Mouse (Mus musculus): Measurements from ENCODE around the gene Kirrel3. TPM values are rescaled to one million over a fixed set of nuclear protein-coding genes. Genes with fewer than 3 reads are reported as not detected.

The Kirrel3 gene
- polyA plus RNA-seq, 1 experiment from 2014 or later, result 0.23 TPM

GRCm38 (mm10) chr9:34603750-34604149, 118.1 kb downstream of the Kirrel3 start:
- Histone ChIP-seq H3K4me3 (replicated peaks) (no peak overlapping the region), H3K4me2 (no peak overlapping the region), H3K9me3 (replicated peaks) (no peaks in the 10 kb centered on the region), H3K27ac (no peak overlapping the region), H3K9ac (no peak overlapping the region), H3K27me3 (no peaks in the 10 kb centered on the region), H3K36me3 (no peaks in the 10 kb centered on the region), H3K4me1 (replicated peaks) (no peaks in the 10 kb centered on the region)
- ATAC-seq (ENCODE audit: low read depth), result no peak
- no peak for DNase-seq
- 73% methylated on average over 7 of the region's 7 CpGs for WGBS (ENCODE audit: insufficient replicate concordance)

GRCm38 (mm10) chr9:34604931-34605330, 119.2 kb downstream of the Kirrel3 start:
- ATAC-seq (ENCODE audit: low read depth) (no peak), DNase-seq (no peak)
- H3K4me1 ChIP-seq (replicated peaks), result no peaks in the 10 kb centered on the region
- 76% methylated on average over 4 of the region's 4 CpGs for WGBS (ENCODE audit: insufficient replicate concordance)
- H3K36me3 ChIP-seq, result no peaks in the 10 kb centered on the region
- no peaks in the 10 kb centered on the region for H3K9me3 ChIP-seq (replicated peaks)
- no peak overlapping the region for H3K27ac ChIP-seq
- no peak overlapping the region for H3K9ac ChIP-seq
- no peak overlapping the region for H3K4me3 ChIP-seq (replicated peaks)
- no peaks in the 10 kb centered on the region for H3K27me3 ChIP-seq
- no peak overlapping the region for H3K4me2 ChIP-seq

GRCm38 (mm10) chr9:34605486-34605885, 119.8 kb downstream of the Kirrel3 start:
- no peaks in the 10 kb centered on the region for H3K36me3 ChIP-seq
- no peaks in the 10 kb centered on the region for H3K9me3 ChIP-seq (replicated peaks)
- H3K4me1 ChIP-seq (replicated peaks), result no peaks in the 10 kb centered on the region
- 67% methylated on average over 8 of the region's 8 CpGs for WGBS (ENCODE audit: insufficient replicate concordance)
- no peak overlapping the region for H3K9ac ChIP-seq
- ATAC-seq (ENCODE audit: low read depth) (no peak), DNase-seq (no peak)
- H3K27ac ChIP-seq, result no peak overlapping the region
- no peak overlapping the region for H3K4me3 ChIP-seq (replicated peaks)
- H3K27me3 ChIP-seq, result no peaks in the 10 kb centered on the region
- no peak overlapping the region for H3K4me2 ChIP-seq

GRCm38 (mm10) chr9:34607976-34608375, 122.3 kb downstream of the Kirrel3 start:
- no peak overlapping the region for H3K4me3 ChIP-seq (replicated peaks)
- 70% methylated on average over 2 of the region's 2 CpGs for WGBS (ENCODE audit: insufficient replicate concordance)
- H3K27ac ChIP-seq, result no peak overlapping the region
- no peaks in the 10 kb centered on the region for H3K27me3 ChIP-seq
- ATAC-seq (ENCODE audit: low read depth) (no peak), DNase-seq (no peak)
- H3K4me1 ChIP-seq (replicated peaks), result no peaks in the 10 kb centered on the region
- no peaks in the 10 kb centered on the region for H3K36me3 ChIP-seq
- H3K4me2 ChIP-seq, result no peak overlapping the region
- H3K9me3 ChIP-seq (replicated peaks), result no peaks in the 10 kb centered on the region
- H3K9ac ChIP-seq, result no peak overlapping the region

GRCm38 (mm10) chr9:34612886-34613769, 127.4 kb downstream of the Kirrel3 start:
- no peaks in the 10 kb centered on the region for H3K27me3 ChIP-seq
- ATAC-seq (ENCODE audit: low read depth), result no peak
- DNase-seq, result no peak

GRCm38 (mm10) chr9:34618099-34618498, 132.4 kb downstream of the Kirrel3 start:
- Histone ChIP-seq H3K27me3 (no peaks in the 10 kb centered on the region), H3K9ac (no peak overlapping the region), H3K27ac (no peak overlapping the region), H3K9me3 (replicated peaks) (no peaks in the 10 kb centered on the region), H3K4me2 (no peak overlapping the region), H3K4me1 (replicated peaks) (no peaks in the 10 kb centered on the region), H3K4me3 (replicated peaks) (no peak overlapping the region), H3K36me3 (no peaks in the 10 kb centered on the region)
- no peak for ATAC-seq (ENCODE audit: low read depth)
- no peak for DNase-seq
- whole genome bisulfite sequencing (ENCODE audit: insufficient replicate concordance), result 59% methylated on average over 6 of the region's 6 CpGs

More at GRCm38 (mm10) chr9:34612886-34613769, 127.4 kb downstream of the Kirrel3 start:
- no peak overlapping the region for H3K27ac ChIP-seq
- H3K9ac ChIP-seq, result no peak overlapping the region
- no peaks in the 10 kb centered on the region for H3K36me3 ChIP-seq
- no peaks in the 10 kb centered on the region for H3K9me3 ChIP-seq (replicated peaks)
- no peak overlapping the region for H3K4me2 ChIP-seq
- WGBS (ENCODE audit: insufficient replicate concordance), result 74% methylated on average over 6 of the region's 6 CpGs
- no peak overlapping the region for H3K4me3 ChIP-seq (replicated peaks)
- H3K4me1 ChIP-seq (replicated peaks), result no peaks in the 10 kb centered on the region

GRCm38 (mm10) chr9:34619913-34620312, 134.2 kb downstream of the Kirrel3 start:
- no peaks in the 10 kb centered on the region for H3K27me3 ChIP-seq
- ATAC-seq (ENCODE audit: low read depth), result no peak
- 70% methylated on average over 3 of the region's 3 CpGs for WGBS (ENCODE audit: insufficient replicate concordance)
- no peak overlapping the region for H3K9ac ChIP-seq
- no peaks in the 10 kb centered on the region for H3K36me3 ChIP-seq
- H3K27ac ChIP-seq, result no peak overlapping the region
- no peak overlapping the region for H3K4me2 ChIP-seq
- no peaks in the 10 kb centered on the region for H3K9me3 ChIP-seq (replicated peaks)
- H3K4me1 ChIP-seq (replicated peaks), result no peaks in the 10 kb centered on the region
- no peak for DNase-seq
- no peak overlapping the region for H3K4me3 ChIP-seq (replicated peaks)

- DNase-seq (no peak), ATAC-seq (ENCODE audit: low read depth) (no peak)
- Histone ChIP-seq H3K4me1 (replicated peaks) (no peaks in the 10 kb centered on the region), H3K27ac (no peak overlapping the region), H3K4me2 (no peak overlapping the region), H3K4me3 (replicated peaks) (no peak overlapping the region), H3K9me3 (replicated peaks) (no peaks in the 10 kb centered on the region), H3K9ac (no peak overlapping the region), H3K36me3 (no peaks in the 10 kb centered on the region), H3K27me3 (no peaks in the 10 kb centered on the region)
- 61% methylated on average over 5 of the region's 5 CpGs for WGBS (ENCODE audit: insufficient replicate concordance)
Observed at GRCm38 (mm10) chr9:34623526-34623925, 137.8 kb downstream of the Kirrel3 start.

GRCm38 (mm10) chr9:34624021-34624420, 138.3 kb downstream of the Kirrel3 start:
- Histone ChIP-seq H3K9ac (no peak overlapping the region), H3K4me2 (no peak overlapping the region), H3K27ac (no peak overlapping the region), H3K9me3 (replicated peaks) (no peaks in the 10 kb centered on the region), H3K27me3 (no peaks in the 10 kb centered on the region), H3K4me1 (replicated peaks) (no peaks in the 10 kb centered on the region), H3K4me3 (replicated peaks) (no peak overlapping the region), H3K36me3 (no peaks in the 10 kb centered on the region)
- WGBS (ENCODE audit: insufficient replicate concordance), result 46% methylated on average over 2 of the region's 2 CpGs
- DNase-seq (no peak), ATAC-seq (ENCODE audit: low read depth) (no peak)

GRCm38 (mm10) chr9:34628841-34629240, 143.1 kb downstream of the Kirrel3 start:
- H3K36me3 ChIP-seq, result no peaks in the 10 kb centered on the region
- no peaks in the 10 kb centered on the region for H3K9me3 ChIP-seq (replicated peaks)
- H3K27me3 ChIP-seq, result no peaks in the 10 kb centered on the region
- no peak overlapping the region for H3K4me3 ChIP-seq (replicated peaks)
- no peak overlapping the region for H3K4me2 ChIP-seq
- H3K9ac ChIP-seq, result no peak overlapping the region
- no peaks in the 10 kb centered on the region for H3K4me1 ChIP-seq (replicated peaks)
- WGBS (ENCODE audit: insufficient replicate concordance), result 63% methylated on average over 3 of the region's 3 CpGs
- H3K27ac ChIP-seq, result no peak overlapping the region
- DNase-seq, result no peak
- ATAC-seq (ENCODE audit: low read depth), result no peak

- Histone ChIP-seq H3K4me3 (replicated peaks) (no peak overlapping the region), H3K36me3 (no peaks in the 10 kb centered on the region), H3K9me3 (replicated peaks) (no peaks in the 10 kb centered on the region), H3K4me1 (replicated peaks) (no peaks in the 10 kb centered on the region), H3K27ac (no peak overlapping the region), H3K4me2 (no peak overlapping the region), H3K9ac (no peak overlapping the region), H3K27me3 (no peaks in the 10 kb centered on the region)
- ATAC-seq (ENCODE audit: low read depth) (no peak), DNase-seq (no peak)
- 74% methylated on average over 6 of the region's 6 CpGs for WGBS (ENCODE audit: insufficient replicate concordance)
Observed at GRCm38 (mm10) chr9:34635696-34636095, 150.0 kb downstream of the Kirrel3 start.

GRCm38 (mm10) chr9:34643917-34644316, 158.2 kb downstream of the Kirrel3 start:
- no peak overlapping the region for H3K9ac ChIP-seq
- WGBS (ENCODE audit: insufficient replicate concordance), result 37% methylated on average over 3 of the region's 3 CpGs
- H3K4me1 ChIP-seq (replicated peaks), result no peaks in the 10 kb centered on the region
- no peak for DNase-seq
- H3K27me3 ChIP-seq, result no peaks in the 10 kb centered on the region
- H3K9me3 ChIP-seq (replicated peaks), result no peaks in the 10 kb centered on the region
- ATAC-seq (ENCODE audit: low read depth), result no peak
- no peak overlapping the region for H3K27ac ChIP-seq
- no peak overlapping the region for H3K4me2 ChIP-seq
- H3K36me3 ChIP-seq, result no peaks in the 10 kb centered on the region
- H3K4me3 ChIP-seq (replicated peaks), result no peak overlapping the region

Data from liver, embryonic 13.5 days (tissue).